Comparison of ENCODE assay signal across 25 mouse cellular contexts in the genomic region with DNA sequence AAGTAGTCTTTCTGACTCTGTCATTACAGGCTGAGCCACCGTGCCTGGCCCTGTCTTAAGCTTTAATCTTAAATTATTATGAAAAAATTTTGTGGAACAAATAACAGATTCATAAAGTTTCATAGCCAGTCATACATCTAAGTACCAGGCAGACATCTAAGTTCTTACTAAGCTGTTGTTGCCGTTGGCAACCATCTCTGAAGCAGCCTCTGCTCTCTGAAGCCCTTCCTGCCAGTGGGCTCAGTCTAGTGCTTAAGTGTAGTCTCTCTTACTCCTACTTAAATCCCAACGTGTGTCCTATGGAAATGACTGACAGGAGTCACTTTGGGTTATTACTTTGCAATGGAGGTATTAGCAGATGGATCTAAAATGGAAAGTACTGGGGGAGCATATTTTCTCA.
"Had no signal": no experiment of that assay in that cellular context is flagged by ENCODE, and none has a peak within 500 bp of the region (broad histone marks: within the 10 kb centered on the region; RNA-seq: fewer than 3 reads in every experiment).

No protein-coding gene starts in this region.

- H3K27ac ChIP-seq: gastrocnemius, adult 2 months; heart, embryonic 13.5 days; heart, embryonic 15.5 days; hindbrain, embryonic 12.5 days; hindbrain, embryonic 14.5 days; layer of hippocampus, adult 2 months; left cerebral cortex, adult 2 months; limb, embryonic 10.5 days; limb, embryonic 12.5 days; liver, embryonic 13.5 days had no signal

- H3K9ac ChIP-seq: heart, embryonic 13.5 days; heart, embryonic 15.5 days; hindbrain, embryonic 12.5 days; hindbrain, embryonic 14.5 days; limb, embryonic 12.5 days; liver, embryonic 13.5 days had no signal

- H3K4me2 ChIP-seq: heart, embryonic 11.5 days; heart, embryonic 13.5 days; heart, embryonic 15.5 days; hindbrain, embryonic 12.5 days; hindbrain, embryonic 14.5 days; limb, embryonic 12.5 days; liver, embryonic 11.5 days; liver, embryonic 13.5 days had no signal

- ATAC-seq: hindbrain, embryonic 16.5 days; intestine, embryonic 16.5 days had no signal

- H3K36me3 ChIP-seq: heart, embryonic 13.5 days; heart, embryonic 15.5 days; hindbrain, embryonic 12.5 days; limb, embryonic 10.5 days; limb, embryonic 12.5 days; liver, embryonic 13.5 days had no signal

- H3K4me1 ChIP-seq: heart, embryonic 13.5 days; heart, embryonic 15.5 days; hindbrain, embryonic 12.5 days; limb, embryonic 12.5 days; liver, embryonic 13.5 days had no signal

- H3K9me3 ChIP-seq: heart, embryonic 13.5 days; heart, embryonic 15.5 days; hindbrain, embryonic 12.5 days; limb, embryonic 10.5 days; limb, embryonic 12.5 days; liver, embryonic 13.5 days had no signal

- H3K27me3 ChIP-seq: heart, embryonic 13.5 days; heart, embryonic 15.5 days; hindbrain, embryonic 12.5 days; limb, embryonic 12.5 days; liver, embryonic 13.5 days had no signal

- H3K4me3 ChIP-seq: gastrocnemius, adult 2 months; heart, embryonic 13.5 days; heart, embryonic 15.5 days; hindbrain, embryonic 12.5 days; layer of hippocampus, adult 2 months; left cerebral cortex, adult 2 months; limb, embryonic 10.5 days; limb, embryonic 12.5 days; liver, embryonic 13.5 days had no signal

- DNase-seq: gastrocnemius, adult 2 months; gastrocnemius, postnatal 10 days; gastrocnemius, postnatal 25 days; heart, adult 18-20 months; heart, postnatal 14 days; heart, postnatal 36 days; kidney, adult 11 months; kidney, adult 2 months; kidney, postnatal 10 days; kidney, postnatal 25 days; kidney, postnatal 4 days; liver; liver, embryonic 13.5 days had no signal
